Mouse (Mus musculus) gastrocnemius, adult 8-10 months (tissue): ENCODE measurements around the gene Olfr235. TPM values are rescaled to one million over a fixed set of nuclear protein-coding genes. Genes with fewer than 3 reads are reported as not detected.
"Not testable (repeated sequence)": the region's sequence is repeated elsewhere in the genome, so short reads cannot be mapped to it uniquely, and the experiment has no call there.

Experiments used
- DNase-seq, 2 experiments: peaks; one replicate each; pipeline ENCODE4 v3.0.0; 2022; ENCODE audit warnings: low spot score in 2 of 2
- total RNA-seq, 4 experiments: library from RNA; stranded (reverse); gene quantifications; 2 replicates each; pipeline ENCODE4 v1.2.4; 2022

The Olfr235 gene
- total RNA-seq, result not detected

GRCm38 (mm10) chr19:12260732-12261131 lies at the start of gene Olfr235:
Olfr235 (plus strand) TSS chr19:12261032.
- no peak for DNase-seq

- not testable (repeated sequence) for DNase-seq
These were observed 28.3 kb upstream of the Olfr235 start, which contains the start of gene Olfr1432 for GRCm38 (mm10) chr19:12232496-12232895. Olfr1432 (minus strand) TSS chr19:12232596.

DNA sequence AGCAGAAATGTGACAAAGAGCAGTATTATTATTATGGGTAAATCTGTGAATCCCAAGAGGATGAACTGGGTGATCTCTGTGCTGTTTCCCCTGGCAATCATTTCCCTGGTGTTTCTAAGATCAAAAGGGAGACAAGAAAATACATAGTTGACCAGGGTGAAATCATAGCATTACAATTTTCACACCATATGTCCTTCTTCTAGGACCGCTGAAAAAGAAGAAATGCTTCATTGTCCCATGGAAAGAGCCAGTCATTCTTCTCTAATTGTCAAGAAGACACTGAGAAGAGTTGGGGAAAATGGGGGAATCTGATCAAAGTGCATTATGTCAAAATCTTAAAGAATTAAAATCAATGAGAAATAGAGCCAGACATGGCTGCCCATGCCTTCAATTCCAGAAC lies 19.3 kb upstream of the Olfr235 start, which contains the start of gene Olfr262:
Gene Olfr262, minus strand, starts transcription at position 101 of the 400 bp plus-strand sequence.
- no peak for DNase-seq

DNA sequence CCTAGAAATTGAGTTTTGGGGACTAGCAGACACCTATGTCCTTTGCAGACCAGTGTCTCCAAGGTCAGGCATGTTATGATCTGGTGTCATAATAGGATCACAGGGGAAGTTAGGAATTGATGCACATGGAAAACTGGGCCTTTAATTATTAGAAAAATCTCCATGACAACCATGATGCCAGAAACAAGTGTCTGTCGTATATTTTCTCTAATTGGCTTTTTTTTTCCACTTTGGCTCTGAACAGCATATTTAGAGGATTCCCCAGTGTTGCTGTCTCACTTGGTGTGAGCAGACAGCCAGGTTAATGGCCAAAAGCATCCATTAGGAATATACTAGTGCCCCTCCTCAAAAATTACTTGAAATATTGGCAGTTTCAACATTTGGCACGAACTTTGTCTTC lies 18.7 kb downstream of the Olfr235 start, which contains the start of gene Olfr1434:
Gene Olfr1434, plus strand, starts transcription at position 301 of the 400 bp plus-strand sequence.
- DNase-seq, result no peak

- no peak for DNase-seq
These were observed 32.1 kb downstream of the Olfr235 start for GRCm38 (mm10) chr19:12292979-12293378.

GRCm38 (mm10) chr19:12299030-12299429 lies 38.2 kb downstream of the Olfr235 start, which contains the start of gene Olfr1436:
Olfr1436 (minus strand) TSS chr19:12299130.
- DNase-seq, result not testable (repeated sequence)

Other genes with a start within 250 kb of the Olfr235 start
- not detected for gene Olfr1423, start 219.7 kb upstream of the Olfr235 start, total RNA-seq
- not detected for gene Olfr1424, start 198.3 kb upstream of the Olfr235 start, total RNA-seq
- not detected for gene Olfr1425, start 183.3 kb upstream of the Olfr235 start, total RNA-seq
- not detected for gene Olfr1426, start 169.0 kb upstream of the Olfr235 start, total RNA-seq
- gene Olfr1427, start 157.7 kb upstream of the Olfr235 start, total RNA-seq, result not detected
- not detected for gene Olfr1428, start 145.1 kb upstream of the Olfr235 start, total RNA-seq
- not detected for gene Olfr76, start 137.8 kb upstream of the Olfr235 start, total RNA-seq
- gene Olfr1555-ps1, start 90.9 kb upstream of the Olfr235 start, total RNA-seq, result not detected
- not detected for gene Olfr1431, start 60.4 kb upstream of the Olfr235 start, total RNA-seq
- gene Olfr1432, start 28.4 kb upstream of the Olfr235 start, total RNA-seq, result not detected
- not detected for gene Olfr262, start 19.4 kb upstream of the Olfr235 start, total RNA-seq
- gene Olfr1434, start 18.8 kb downstream of the Olfr235 start, total RNA-seq, result not detected
- not detected for gene Olfr1436, start 38.1 kb downstream of the Olfr235 start, total RNA-seq
- gene Olfr1437, start 64.1 kb downstream of the Olfr235 start, total RNA-seq, result not detected
- gene Olfr1438-ps1, start 74.9 kb downstream of the Olfr235 start, total RNA-seq, result not detected
- gene Olfr1440, start 126.2 kb downstream of the Olfr235 start, total RNA-seq, result not detected
- not detected for gene Olfr1441, start 156.4 kb downstream of the Olfr235 start, total RNA-seq
- not detected for gene Pfpl, start 166.9 kb downstream of the Olfr235 start, total RNA-seq
- 1 to 10 TPM in 2 of 4 experiments, under 1 TPM in 2; 0.53 to 1.4 (median 0.91) TPM for gene Mpeg1, start 199.7 kb downstream of the Olfr235 start, total RNA-seq
- gene Dtx4, start 240.4 kb downstream of the Olfr235 start, total RNA-seq, result 1 to 10 TPM; 2.1 to 2.6 (median 2.4) TPM